Mouse (Mus musculus) granulocyte monocyte progenitor cell, adult 5-6 weeks (primary cell): Measurements from ENCODE around the gene Gnaz. TPM values are rescaled to one million over a fixed set of nuclear protein-coding genes. Genes with fewer than 3 reads are reported as not detected.

Source experiments
- ATAC-seq: replicated peaks from 2 replicates; pipeline ENCODE4 v1.8.0; 2016; ENCODE audit warnings: mild to moderate bottlenecking, moderate TSS enrichment, inconsistent platforms; ENCODE audit not compliant: poor library complexity, severe bottlenecking
- total RNA-seq, 2 experiments: library from RNA; stranded (forward) in 1 of 2; stranded (reverse) in 1 of 2; fragments of 200-712, 200-1000 nt in 1 of 2; fragments of >200 nt in 1 of 2; fragmentation: Nextera tagmentation in 1 of 2; gene quantifications; 2 replicates each; pipeline ENCODE4 v1.2.3; 2014 to 2017

Gnaz gene
- total RNA-seq, 2 experiments from 2014 or later: 0.19 TPM; not detected in 1

DNA sequence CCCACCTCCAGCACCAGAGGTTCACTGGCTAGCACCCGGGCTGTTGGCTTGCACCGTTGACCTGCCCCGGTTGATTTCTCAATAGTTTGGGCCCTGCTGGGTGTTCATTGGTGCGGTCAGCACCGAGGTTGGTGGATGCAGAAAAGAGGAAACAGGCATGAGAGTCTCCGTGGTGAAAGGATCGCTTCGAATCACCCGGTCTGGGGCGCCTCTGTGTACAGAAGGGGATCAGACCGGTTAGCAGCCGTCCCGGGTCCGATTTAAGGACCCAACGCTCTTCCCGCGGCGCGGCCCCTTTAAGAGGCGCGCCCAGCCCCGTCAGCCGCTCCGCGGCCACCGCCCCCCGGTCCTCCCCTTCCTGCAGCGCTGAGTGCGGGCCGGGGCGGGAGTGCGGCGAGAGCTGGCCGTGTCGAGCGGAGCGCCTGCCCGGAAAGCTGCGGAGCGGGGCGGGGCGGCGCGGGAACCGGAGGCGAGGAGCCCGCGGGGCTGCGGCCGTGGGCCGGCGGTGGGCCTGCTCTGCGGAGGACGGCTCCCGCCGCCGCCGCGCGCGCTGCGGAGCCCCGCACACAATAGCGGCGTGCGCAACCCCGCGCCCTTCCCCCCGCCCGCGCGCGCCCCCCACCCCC, 93.4 kb downstream of the Gnaz start, which contains the start of gene Bcr:
TSS of gene Bcr (plus strand) at position 376 of the 626 bp plus-strand sequence.
- peak; percentile 65 for ATAC-seq

DNA sequence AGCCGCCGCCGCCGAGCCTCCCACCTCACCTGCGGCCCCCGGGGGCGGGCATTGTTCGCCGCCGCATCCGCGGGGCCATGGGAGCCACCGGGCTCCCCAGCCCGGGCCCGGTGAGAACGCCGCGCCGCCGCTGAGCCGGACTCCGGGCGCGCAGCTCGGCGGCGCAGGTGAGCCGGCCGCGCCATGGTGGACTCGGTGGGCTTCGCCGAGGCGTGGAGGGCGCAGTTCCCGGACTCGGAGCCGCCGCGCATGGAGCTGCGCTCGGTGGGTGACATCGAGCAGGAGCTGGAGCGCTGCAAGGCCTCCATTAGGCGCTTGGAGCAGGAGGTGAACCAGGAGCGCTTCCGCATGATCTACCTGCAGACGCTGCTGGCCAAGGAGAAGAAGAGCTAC, 93.9 kb downstream of the Gnaz start:
- no peak for ATAC-seq

DNA sequence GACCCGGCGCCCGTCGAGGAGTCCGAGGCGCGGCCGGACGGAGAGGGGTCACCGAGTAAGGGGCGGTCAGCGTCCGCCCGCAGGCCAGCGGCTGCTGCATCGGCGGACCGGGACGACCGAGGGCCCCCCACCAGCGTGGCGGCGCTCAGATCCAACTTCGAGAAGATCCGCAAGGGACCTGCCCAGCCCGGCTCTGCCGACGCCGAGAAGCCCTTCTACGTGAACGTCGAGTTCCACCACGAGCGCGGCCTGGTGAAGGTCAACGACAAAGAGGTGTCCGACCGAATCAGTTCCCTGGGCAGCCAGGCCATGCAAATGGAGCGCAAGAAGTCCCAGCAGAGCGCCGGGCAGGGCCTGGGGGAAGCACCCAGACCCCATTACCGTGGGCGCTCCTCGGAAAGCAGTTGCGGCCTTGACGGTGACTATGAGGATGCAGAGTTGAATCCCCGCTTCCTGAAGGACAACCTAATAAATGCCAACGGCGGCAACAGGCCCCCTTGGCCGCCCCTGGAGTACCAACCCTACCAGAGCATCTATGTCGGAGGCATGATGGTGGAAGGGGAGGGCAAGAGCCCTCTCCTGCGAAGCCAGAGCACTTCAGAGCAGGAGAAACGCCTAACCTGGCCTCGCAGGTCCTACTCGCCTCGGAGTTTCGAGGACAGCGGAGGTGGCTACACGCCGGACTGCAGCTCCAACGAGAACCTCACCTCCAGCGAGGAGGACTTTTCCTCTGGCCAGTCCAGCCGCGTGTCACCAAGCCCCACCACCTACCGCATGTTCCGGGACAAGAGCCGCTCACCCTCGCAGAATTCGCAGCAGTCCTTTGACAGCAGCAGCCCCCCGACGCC, 94.6 kb downstream of the Gnaz start:
- no peak for ATAC-seq

DNA sequence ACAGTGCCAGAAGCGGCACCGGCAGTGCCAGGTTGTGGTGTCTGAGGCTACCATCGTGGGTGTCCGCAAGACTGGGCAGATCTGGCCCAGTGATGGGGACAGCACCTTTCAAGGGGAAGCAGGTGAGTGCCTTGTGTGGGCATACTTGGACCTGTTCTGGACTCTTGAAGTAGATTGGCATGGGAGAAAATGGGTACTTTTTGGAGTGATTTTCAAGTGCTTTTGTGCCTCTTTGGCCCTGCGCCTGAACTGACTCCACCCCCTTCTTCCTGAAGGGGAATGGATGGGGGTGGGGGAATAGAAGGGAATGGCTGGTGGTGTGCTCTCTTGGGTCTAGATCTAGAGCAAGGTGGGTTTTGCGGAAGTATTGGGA, 95.2 kb downstream of the Gnaz start:
- ATAC-seq: peak; percentile 3; the same call in 1 of the 2 replicates

DNA sequence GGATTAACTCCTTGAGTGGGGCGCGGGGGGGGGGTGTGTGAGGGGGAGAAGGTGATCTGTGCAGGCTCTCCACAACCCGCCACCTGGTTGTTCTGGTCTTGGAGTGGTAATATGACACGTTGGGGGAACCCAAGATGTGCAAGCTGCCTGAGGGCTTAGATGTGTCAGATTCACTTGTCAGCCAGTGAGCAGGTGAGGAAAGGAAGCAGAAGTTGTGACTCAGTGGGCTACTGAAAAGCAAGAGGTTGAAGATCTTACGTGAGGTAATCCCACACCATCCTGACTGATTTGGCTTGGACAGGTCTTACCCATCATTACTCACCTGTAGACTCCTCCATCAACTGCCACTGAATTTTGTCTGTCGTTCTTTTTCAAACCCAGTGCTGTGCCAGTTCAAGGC, 95.6 kb downstream of the Gnaz start:
- no peak for ATAC-seq

DNA sequence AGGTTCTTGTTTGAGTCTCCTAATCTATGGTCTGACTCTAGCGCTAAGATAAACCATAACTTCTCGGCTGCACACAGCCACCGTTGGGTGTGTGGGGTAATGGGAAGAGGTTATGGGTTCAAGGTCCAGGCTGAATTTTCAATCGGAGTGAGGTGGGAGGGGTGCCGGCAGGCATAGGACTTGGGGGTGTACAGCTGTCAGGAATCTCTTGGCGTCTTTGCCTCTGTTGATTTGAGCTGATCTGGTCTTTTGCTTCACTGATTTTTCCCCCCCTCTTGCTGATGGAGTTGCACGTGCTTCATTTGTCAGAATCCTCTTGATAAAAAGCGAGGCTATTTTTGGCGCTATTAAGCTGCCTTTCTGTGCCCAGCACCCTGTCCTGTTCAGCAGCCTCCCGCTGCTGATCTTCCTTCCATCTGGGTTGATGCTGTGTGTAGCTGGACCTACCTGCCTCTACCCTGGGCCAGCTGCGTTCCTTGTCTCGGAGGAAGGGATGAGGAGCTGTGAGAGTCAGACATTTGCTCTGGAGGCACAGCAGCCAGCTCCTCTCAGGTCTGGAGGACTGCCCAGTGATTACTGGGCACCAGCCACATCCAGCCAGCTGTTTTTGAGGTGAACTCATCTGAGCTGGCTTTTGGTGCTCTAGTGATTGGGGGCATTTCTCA, 96.5 kb downstream of the Gnaz start:
- no peak for ATAC-seq

DNA sequence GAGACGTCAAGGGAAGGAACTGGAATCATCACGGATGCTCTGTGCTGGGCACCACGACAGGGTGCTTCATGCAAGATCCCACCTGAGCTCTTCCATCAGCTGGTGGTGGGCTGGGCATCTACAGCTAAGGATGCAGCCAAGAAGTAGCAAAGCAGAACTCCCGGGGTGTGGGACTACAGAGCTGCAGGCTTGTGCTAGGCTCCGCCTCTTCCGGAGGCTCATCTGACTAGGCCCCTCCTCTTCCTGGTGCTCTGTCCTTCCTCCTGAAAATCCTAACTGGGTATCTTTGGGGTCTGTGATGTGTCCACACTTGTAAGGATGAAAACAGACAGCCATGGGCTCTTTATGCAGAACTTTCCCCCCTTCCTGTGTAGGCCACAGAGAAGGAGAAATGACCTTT, 98.7 kb downstream of the Gnaz start:
- ATAC-seq: peak; percentile 42

Other genes starting within 250 kb of the Gnaz start
- not detected in 2 replicates for gene Rsph14, start 65.4 kb downstream of the Gnaz start, total RNA-seq (2014; fragmentation: Nextera tagmentation)
- gene Rsph14, start 65.4 kb downstream of the Gnaz start, total RNA-seq (2017): not detected in 2 replicates
- 1.6 and 2.1 TPM in 2 replicates for gene Rab36, start 69.9 kb downstream of the Gnaz start, total RNA-seq (2014; fragmentation: Nextera tagmentation)
- 0.99 TPM in 1 of 2 replicates, not detected in the other for gene Rab36, start 69.9 kb downstream of the Gnaz start, total RNA-seq (2017)
- gene Bcr, start 93.4 kb downstream of the Gnaz start, total RNA-seq (2014; fragmentation: Nextera tagmentation): 28.1 and 32.0 TPM in 2 replicates
- 17.7 and 24.5 TPM in 2 replicates for gene Bcr, start 93.4 kb downstream of the Gnaz start, total RNA-seq (2017)
- gene Specc1l, start 244.9 kb downstream of the Gnaz start, total RNA-seq (2014; fragmentation: Nextera tagmentation): 23.6 and 25.4 TPM in 2 replicates
- 26.3 and 29.8 TPM in 2 replicates for gene Specc1l, start 244.9 kb downstream of the Gnaz start, total RNA-seq (2017)